Mouse (Mus musculus) Muller cell, postnatal 12 days (primary cell): ENCODE data around the gene Hist1h1e.
"Not testable (repeated sequence)": the region's sequence is repeated elsewhere in the genome, so short reads cannot be mapped to it uniquely, and the experiment has no call there.

Source experiments
- DNase-seq: peaks from one replicate; pipeline ENCODE4 v3.0.0-alpha.2; 2015; ENCODE audit errors: inconsistent ontology term

Gene Hist1h1e

GRCm38 (mm10) chr13:23591886-23592285 is 30.5 kb downstream of the Hist1h1e start:
- not testable (repeated sequence) for DNase-seq

- no peak for DNase-seq
These were observed 31.2 kb downstream of the Hist1h1e start for GRCm38 (mm10) chr13:23591206-23591605.

- DNase-seq, result no peak
These were observed 35.5 kb downstream of the Hist1h1e start for GRCm38 (mm10) chr13:23586940-23587225.

- DNase-seq, result no peak
These were observed 36.0 kb downstream of the Hist1h1e start for GRCm38 (mm10) chr13:23586099-23586939.

- DNase-seq, result peak; percentile 89
These were observed 36.8 kb downstream of the Hist1h1e start for GRCm38 (mm10) chr13:23585442-23586098.

GRCm38 (mm10) chr13:23585029-23585441 is 37.3 kb downstream of the Hist1h1e start:
- DNase-seq, result peak; percentile 88

- no peak for DNase-seq
These were observed 38.0 kb downstream of the Hist1h1e start for GRCm38 (mm10) chr13:23584331-23584730.

GRCm38 (mm10) chr13:23583387-23584068 is 38.8 kb downstream of the Hist1h1e start:
- no peak for DNase-seq

- DNase-seq, result no peak
These were observed 39.9 kb downstream of the Hist1h1e start for GRCm38 (mm10) chr13:23582219-23583056.

GRCm38 (mm10) chr13:23581408-23582218 is 40.7 kb downstream of the Hist1h1e start, which contains the start of gene Hist1h4d:
TSS of gene Hist1h4d (plus strand) at chr13:23581598.
- peak; percentile 96 for DNase-seq

GRCm38 (mm10) chr13:23577835-23578234 is 44.5 kb downstream of the Hist1h1e start:
- DNase-seq, result no peak

- DNase-seq, result no peak
These were observed 45.3 kb downstream of the Hist1h1e start for GRCm38 (mm10) chr13:23576906-23577639.

- DNase-seq, result no peak
These were observed 45.9 kb downstream of the Hist1h1e start for GRCm38 (mm10) chr13:23576351-23576881.

GRCm38 (mm10) chr13:23575864-23576313 is 46.5 kb downstream of the Hist1h1e start:
- DNase-seq, result not testable (repeated sequence)

- peak; percentile 87 for DNase-seq
These were observed 47.0 kb downstream of the Hist1h1e start, which contains the start of gene Hist1h3d for GRCm38 (mm10) chr13:23575271-23575851. TSS of gene Hist1h3d (plus strand) at chr13:23575763.

GRCm38 (mm10) chr13:23574546-23575170 is 47.7 kb downstream of the Hist1h1e start:
- not testable (repeated sequence) for DNase-seq

GRCm38 (mm10) chr13:23573898-23574524 is 48.3 kb downstream of the Hist1h1e start, which contains the start of the genes Hist1h2bf and Hist1h2ad:
TSS of gene Hist1h2bf (minus strand) at chr13:23574196.
TSS of gene Hist1h2ad (plus strand) at chr13:23574381.
- DNase-seq, result peak; percentile 98
